Mouse (Mus musculus) skeletal muscle tissue, postnatal 0 days (tissue): ENCODE results near the gene Cass4. TPM values are rescaled to one million over a fixed set of nuclear protein-coding genes. Genes with fewer than 3 reads are reported as not detected.

Source experiments
- polyA plus RNA-seq: library from polyadenylated mRNA; unstranded; fragments of >200 nt; fragmentation: Nextera tagmentation; extraction: Ambion mirVana; gene quantifications from 2 replicates; pipeline ENCODE4 v1.2.1, GENCODE M21; 2015

Cass4 gene
- polyA plus RNA-seq: 0.35 and 0.54 TPM in 2 replicates

DNA sequence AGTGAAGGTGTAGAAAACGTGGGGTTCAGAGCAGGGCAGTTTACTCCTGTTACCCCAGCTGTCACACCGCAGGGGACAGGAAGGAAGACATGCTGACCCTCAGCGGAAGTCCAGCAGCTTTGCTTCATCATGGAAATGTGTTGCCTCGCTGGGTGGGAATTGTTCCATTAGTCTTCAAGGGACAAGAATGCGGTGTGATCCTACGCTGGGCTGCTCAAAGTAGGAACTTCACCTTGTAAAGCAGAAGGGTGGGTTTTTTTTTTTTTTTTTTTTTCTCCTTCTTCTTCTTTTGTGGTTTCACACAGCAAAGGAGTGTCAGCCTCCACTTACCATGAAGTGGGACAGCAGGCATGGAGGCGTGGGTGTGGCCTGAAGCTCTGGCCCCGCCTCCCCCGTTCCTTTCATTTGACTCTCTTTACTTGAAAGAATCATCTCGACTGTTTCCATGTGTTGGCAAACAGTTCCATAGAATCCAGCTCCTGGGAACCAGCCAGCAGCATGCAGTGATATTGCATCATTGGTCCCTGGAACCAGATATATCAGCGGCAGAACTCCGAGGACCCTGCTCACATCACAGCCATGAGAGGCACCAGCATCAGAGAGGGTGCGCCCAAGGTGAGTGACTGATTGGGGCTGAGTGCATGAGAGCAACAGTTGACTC, at the start of gene Cass4:
Cass4 (plus strand) TSS at position 404 of the 661 bp plus-strand sequence.

DNA sequence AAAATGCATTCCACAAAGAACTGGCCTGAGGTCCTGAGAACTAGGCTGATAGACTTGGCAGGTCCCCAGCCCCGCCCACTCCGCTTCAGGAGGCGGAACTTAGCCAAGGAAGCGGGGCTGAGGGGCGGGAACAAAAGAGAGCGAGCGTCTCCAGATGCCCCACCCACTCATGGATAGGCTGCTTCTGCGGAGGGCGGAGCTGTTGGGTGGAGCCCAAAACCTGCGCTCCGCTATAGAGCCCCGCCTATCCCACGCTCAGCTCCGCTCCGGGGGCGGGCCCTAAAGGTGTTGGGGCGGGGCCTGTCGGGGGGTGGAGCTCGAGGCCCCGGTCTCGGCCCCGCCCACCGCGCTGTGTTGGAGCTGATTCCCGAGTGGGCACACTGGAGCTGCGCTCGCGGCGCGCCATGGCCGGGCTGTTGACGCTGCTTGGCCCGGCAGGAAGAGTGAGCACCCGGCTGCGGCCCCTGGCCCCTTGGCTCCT, 48.3 kb upstream of the Cass4 start, which contains the start of gene Fam210b:
Fam210b (plus strand) TSS at position 308 of the 481 bp plus-strand sequence.

DNA sequence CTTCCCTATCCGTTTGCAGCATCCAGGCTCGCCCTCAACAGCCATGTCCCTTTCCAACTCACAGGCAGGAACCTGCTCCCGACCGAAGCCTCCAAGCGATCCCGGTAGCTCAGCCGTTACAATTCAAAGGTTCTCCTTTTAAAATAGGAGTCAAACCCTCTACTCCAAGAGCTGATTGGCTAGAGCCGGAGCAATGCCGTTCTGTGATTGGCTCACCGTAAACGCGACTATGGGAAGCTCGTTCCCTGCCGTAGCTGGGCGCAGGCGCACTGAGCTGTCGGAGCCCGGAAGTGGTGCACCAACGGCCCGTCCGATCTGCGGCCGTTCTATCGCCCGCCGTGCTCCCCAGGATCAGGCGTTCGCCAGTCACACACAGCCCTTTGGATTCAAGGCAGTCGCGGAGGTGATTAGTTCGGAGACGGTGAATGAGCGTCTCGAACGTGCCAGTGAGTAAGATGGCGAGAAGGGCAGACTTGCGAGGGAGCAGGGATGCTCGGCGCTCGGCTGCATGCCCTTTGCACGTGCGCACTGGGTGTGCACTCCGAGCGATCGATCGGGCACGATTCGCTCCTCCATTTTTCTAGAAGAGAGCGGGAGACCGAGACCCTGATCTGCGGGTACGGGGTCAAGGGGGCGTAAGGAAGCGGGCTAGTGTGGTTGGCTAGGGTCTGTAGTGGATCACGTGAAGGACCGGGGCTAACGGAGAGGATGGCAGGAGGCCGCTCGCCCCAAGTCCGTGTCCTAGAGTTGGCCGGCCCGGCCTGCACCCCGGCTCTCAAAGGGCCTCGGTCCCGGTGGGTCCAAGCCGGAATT, 23.0 kb upstream of the Cass4 start, which contains the start of the genes Aurka and Cstf1:
Aurka (minus strand) TSS at position 125 of the 813 bp plus-strand sequence.
Cstf1 (plus strand) TSS at position 271 of the 813 bp plus-strand sequence.

DNA sequence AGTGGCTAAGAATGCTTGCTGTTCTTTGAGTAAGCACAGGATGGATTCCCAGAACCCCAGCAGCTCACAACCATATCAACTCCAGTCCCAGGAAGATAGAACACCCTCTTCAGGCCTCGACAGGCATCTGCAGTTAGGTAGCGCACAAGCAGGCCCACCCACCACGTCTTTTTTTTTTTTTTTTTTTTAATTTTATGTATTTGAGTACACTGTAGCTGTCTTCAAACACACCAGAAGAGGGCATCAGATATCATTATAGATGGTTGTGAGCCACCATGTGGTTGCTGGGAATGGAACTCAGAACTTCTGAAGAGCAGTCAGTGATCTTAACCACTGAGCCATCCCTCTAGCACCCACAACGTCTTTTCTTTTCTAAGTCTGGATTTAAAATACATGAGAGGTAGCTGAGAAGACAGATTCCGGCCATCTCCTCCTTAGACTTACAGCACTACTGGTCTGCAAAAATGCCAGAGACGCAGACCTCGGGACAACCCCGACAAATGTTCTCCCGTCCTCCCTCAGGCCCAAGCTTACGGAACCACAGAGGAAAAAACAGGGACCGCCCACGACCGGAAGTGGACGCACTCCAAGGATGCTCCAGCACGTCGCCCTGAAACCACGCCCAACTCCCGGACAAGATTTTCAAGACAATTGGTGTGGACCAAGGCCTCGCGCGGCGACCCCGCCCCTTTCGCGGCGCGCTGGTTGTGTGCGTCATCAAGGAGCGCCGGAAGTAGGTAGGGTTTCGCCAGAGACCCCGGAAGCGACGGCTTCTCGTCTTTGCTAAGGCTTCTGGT, 46.4 kb downstream of the Cass4 start, which contains the start of gene Rtf2:
Rtf2 (plus strand) TSS at position 714 of the 797 bp plus-strand sequence.

DNA sequence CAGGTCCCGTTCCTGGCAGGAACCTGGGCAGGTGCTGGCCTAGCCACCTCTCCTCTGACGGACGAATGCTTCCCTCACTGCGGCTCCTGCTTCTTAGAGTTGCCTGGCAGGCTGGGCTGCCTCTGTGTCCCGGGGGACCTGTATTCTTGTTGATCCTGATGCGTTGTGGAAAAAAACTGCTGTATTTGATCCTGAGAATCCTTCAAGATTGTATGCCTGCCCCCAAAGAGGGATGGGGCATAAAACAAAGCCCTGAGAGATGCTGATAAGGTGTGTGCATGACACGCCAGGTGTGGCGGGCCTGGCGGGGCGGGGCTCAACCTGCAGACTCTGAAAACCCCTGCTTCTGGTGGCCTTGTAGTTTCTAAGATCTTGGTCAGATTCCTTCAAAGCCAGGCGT, 64.9 kb downstream of the Cass4 start, which contains the start of gene Gcnt7:
Gcnt7 (minus strand) TSS at position 101 of the 400 bp plus-strand sequence.

GRCm38 (mm10) chr2:172472318-172472717, 78.7 kb downstream of the Cass4 start, which contains the start of gene Fam209:
TSS of gene Fam209 (plus strand) at chr2:172472520.

Other genes with a start within 250 kb of the Cass4 start
- gene Mc3r, start 145.3 kb upstream of the Cass4 start, polyA plus RNA-seq: not detected in 2 replicates
- gene Fam210b, start 48.2 kb upstream of the Cass4 start, polyA plus RNA-seq: 7.5 and 9.6 TPM in 2 replicates
- gene Aurka, start 23.3 kb upstream of the Cass4 start, polyA plus RNA-seq: 15.2 and 16.5 TPM in 2 replicates
- 22.3 and 24.0 TPM in 2 replicates for gene Cstf1, start 23.1 kb upstream of the Cass4 start, polyA plus RNA-seq
- gene Rtf2, start 46.8 kb downstream of the Cass4 start, polyA plus RNA-seq: 47.6 and 58.4 TPM in 2 replicates
- gene Gcnt7, start 64.8 kb downstream of the Cass4 start, polyA plus RNA-seq: 0.40 and 0.54 TPM in 2 replicates
- gene Fam209, start 78.7 kb downstream of the Cass4 start, polyA plus RNA-seq: 0.27 TPM in 1 of 2 replicates, not detected in the other
- 0.79 TPM in 1 of 2 replicates, not detected in the other for gene Tfap2c, start 155.8 kb downstream of the Cass4 start, polyA plus RNA-seq